Mouse (Mus musculus) stomach, embryonic 16.5 days (tissue): ENCODE measurements around the gene Exosc10. TPM values are rescaled to one million over a fixed set of nuclear protein-coding genes. Genes with fewer than 3 reads are reported as not detected.

ENCODE experiments used
- ATAC-seq: fragments of 200-750 bp; cut with Nextera tagmentation; 2 replicates; pipeline ENCODE4 v1.8.0; 2017; ENCODE audit warnings: moderate number of reproducible peaks, moderate TSS enrichment; ENCODE audit not compliant: insufficient read depth, low FRiP score
- H3K27ac ChIP-seq: fragments of 300-500 bp; sonication (generic); 2 replicates; pipeline ENCODE4 v1.5.1; 2014; ENCODE audit warnings: low read length
- H3K27me3 ChIP-seq: fragments of 300-500 bp; sonication (generic); 2 replicates; pipeline ENCODE4 v1.6.1; 2014; ENCODE audit warnings: low read length, control low read depth, mixed read lengths; ENCODE audit not compliant: control insufficient read depth, insufficient read depth
- H3K36me3 ChIP-seq: fragments of 300-500 bp; sonication (generic); 2 replicates; pipeline ENCODE4 v1.6.1; 2014; ENCODE audit warnings: low read length; ENCODE audit not compliant: control insufficient read depth, insufficient read depth
- H3K4me1 ChIP-seq: fragments of 300-500 bp; sonication (generic); 2 replicates; pipeline ENCODE4 v1.6.1; 2014; ENCODE audit warnings: low read length, control low read depth, mixed read lengths; ENCODE audit not compliant: control insufficient read depth, insufficient read depth
- H3K4me2 ChIP-seq: fragments of 300-500 bp; sonication (generic); 2 replicates; pipeline ENCODE4 v1.6.1; 2014; ENCODE audit warnings: low read depth, low read length, mixed read lengths
- H3K4me3 ChIP-seq: fragments of 300-500 bp; sonication (generic); replicated peaks from 2 replicates; pipeline ENCODE4 v1.5.1; 2014; ENCODE audit warnings: mild to moderate bottlenecking, low read length
- H3K9ac ChIP-seq: fragments of 300-500 bp; sonication (generic); 2 replicates; pipeline ENCODE4 v1.6.1; 2014; ENCODE audit warnings: low read length
- H3K9me3 ChIP-seq: fragments of 300-500 bp; sonication (generic); replicated peaks from 2 replicates; pipeline ENCODE4 v1.6.1; 2016; ENCODE audit warnings: low read length, control low read depth; ENCODE audit not compliant: control insufficient read depth
- WGBS: fragments of 180-500 bp; shearing (Covaris S2); extraction: QIAGEN DNeasy Blood & Tissue Kit; methylation state at CpG from one replicate; pipeline ENCODE4 v1.1.7; 2014; 5-methylcytosine and 5-hydroxymethylcytosine counted together
- polyA plus RNA-seq: library from polyadenylated mRNA; unstranded; fragments of >200 nt; fragmentation: Nextera tagmentation; extraction: Ambion mirVana; gene quantifications from 2 replicates; pipeline ENCODE4 v1.2.1, GENCODE M21; 2015

Gene Exosc10
- polyA plus RNA-seq, 1 experiment from 2014 or later, result 76.3 TPM

GRCm38 (mm10) chr4:148625756-148626622 lies 67.8 kb downstream of the Exosc10 start:
- peak overlapping the region; percentile 95 for H3K27ac ChIP-seq
- H3K4me2 ChIP-seq, result peak overlapping the region; percentile 91
- no peaks in the 10 kb centered on the region for H3K9me3 ChIP-seq
- no peaks in the 10 kb centered on the region for H3K27me3 ChIP-seq
- H3K4me1 ChIP-seq, result peaks cover 20% of the 10 kb centered on the region
- peak; percentile 55 for ATAC-seq
- WGBS, result under 1% methylated on average over 57 of the region's 57 CpGs
- H3K36me3 ChIP-seq, result peaks cover 27% of the 10 kb centered on the region; the same call in 1 of the 2 replicates
- H3K4me3 ChIP-seq, result peak overlapping the region; percentile 96
- peak overlapping the region; percentile 100 for H3K9ac ChIP-seq

GRCm38 (mm10) chr4:148626623-148627185 lies 68.5 kb downstream of the Exosc10 start, which contains the start of gene Tardbp:
Tardbp (minus strand) TSS chr4:148627019.
- peak within 1 kb of the TSS; percentile 91 for H3K4me2 ChIP-seq
- no peaks in the 10 kb centered on the region for H3K9me3 ChIP-seq
- H3K4me1 ChIP-seq, result peaks cover 20% of the 10 kb centered on the region
- WGBS, result under 1% methylated on average over 51 of the region's 51 CpGs
- H3K27ac ChIP-seq, result peak within 1 kb of the TSS; percentile 95
- H3K27me3 ChIP-seq, result no peaks in the 10 kb centered on the region
- peak; percentile 97 for ATAC-seq
- H3K4me3 ChIP-seq, result peak within 1 kb of the TSS; percentile 96
- H3K9ac ChIP-seq, result peak within 1 kb of the TSS; percentile 100
- H3K36me3 ChIP-seq, result peaks cover 21% of the 10 kb centered on the region; the same call in 1 of the 2 replicates

GRCm38 (mm10) chr4:148627246-148627645 lies 69.0 kb downstream of the Exosc10 start:
- Histone ChIP-seq H3K4me1 (peaks cover 20% of the 10 kb centered on the region), H3K9me3 (no peaks in the 10 kb centered on the region), H3K4me3 (peak overlapping the region; percentile 96), H3K36me3 (peaks cover 20% of the 10 kb centered on the region; the same call in 1 of the 2 replicates), H3K27ac (no peak overlapping the region), H3K4me2 (peak overlapping the region; percentile 52), H3K9ac (peak overlapping the region; percentile 100; the same call in 1 of the 2 replicates), H3K27me3 (no peaks in the 10 kb centered on the region)
- WGBS, result 63% methylated on average over 3 of the region's 3 CpGs
- ATAC-seq, result peak; percentile 6; the same call in 1 of the 2 replicates

Other genes with a start within 250 kb of the Exosc10 start
- gene Ubiad1, start 113.7 kb upstream of the Exosc10 start, polyA plus RNA-seq, result 20.0 and 23.7 TPM in 2 replicates
- gene Mtor, start 109.8 kb upstream of the Exosc10 start, polyA plus RNA-seq, result 10.9 and 15.2 TPM in 2 replicates
- 6.5 and 7.4 TPM in 2 replicates for gene Angptl7, start 58.0 kb upstream of the Exosc10 start, polyA plus RNA-seq
- gene Srm, start 33.1 kb downstream of the Exosc10 start, polyA plus RNA-seq, result 165 and 166 TPM in 2 replicates
- 1.4 and 1.8 TPM in 2 replicates for gene Masp2, start 44.1 kb downstream of the Exosc10 start, polyA plus RNA-seq
- 284 and 286 TPM in 2 replicates for gene Tardbp, start 68.6 kb downstream of the Exosc10 start, polyA plus RNA-seq
- gene Gm572, start 84.9 kb downstream of the Exosc10 start, polyA plus RNA-seq, result 0.09 TPM in 1 of 2 replicates, not detected in the other
- 9.9 and 10.5 TPM in 2 replicates for gene Casz1, start 246.0 kb downstream of the Exosc10 start, polyA plus RNA-seq